Mouse (Mus musculus) lung, postnatal 25 days (tissue): ENCODE results near the gene Ppl.

Experiments
- DNase-seq: peaks from one replicate; pipeline ENCODE4 v3.0.0; 2022; ENCODE audit warnings: low spot score

The Ppl gene

DNA sequence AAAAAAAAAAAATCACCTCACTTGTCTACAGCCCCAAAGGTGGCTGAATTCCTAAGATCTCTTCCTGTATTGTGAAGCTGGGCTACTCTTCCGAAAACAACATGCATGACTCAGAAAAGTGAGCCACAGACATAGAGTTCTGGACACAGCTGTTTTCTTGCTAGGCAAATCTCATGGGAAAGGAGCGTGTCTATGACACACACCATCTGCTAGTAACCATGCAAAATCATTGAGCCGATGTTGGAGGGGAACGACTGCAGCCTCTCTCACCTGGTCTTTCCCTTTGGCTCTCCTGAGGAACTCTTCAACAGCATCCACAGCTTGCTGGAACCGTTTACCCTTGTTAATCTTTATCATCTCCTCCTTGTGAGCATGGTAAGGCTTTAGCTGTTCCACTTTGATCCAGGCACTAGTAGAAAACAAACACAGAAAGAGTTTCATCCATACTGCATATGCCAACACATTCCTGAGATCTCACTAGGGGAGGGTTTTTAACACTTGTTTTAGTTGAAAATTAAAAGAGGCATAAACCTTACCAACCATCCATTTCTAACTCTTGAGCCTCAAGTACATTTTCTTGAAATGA, 95.5 kb downstream of the Ppl start:
- no peak for DNase-seq
